Mouse (Mus musculus) midbrain, embryonic 16.5 days (tissue): ENCODE results near the gene Birc3. TPM values are rescaled to one million over a fixed set of nuclear protein-coding genes. Genes with fewer than 3 reads are reported as not detected.

Experiments used
- ATAC-seq: fragments of 200-750 bp; cut with Nextera tagmentation; 2 replicates; pipeline ENCODE4 v1.8.0; 2017; ENCODE audit warnings: moderate TSS enrichment
- H3K27ac ChIP-seq: fragments of 300-500 bp; sonication (generic); 2 replicates; pipeline ENCODE4 v1.5.1; 2014; ENCODE audit warnings: mild to moderate bottlenecking, low read length, mixed read lengths
- H3K27me3 ChIP-seq: fragments of 300-500 bp; sonication (generic); 2 replicates; pipeline ENCODE4 v1.6.1; 2014; ENCODE audit warnings: low read depth, low read length, mixed read lengths; ENCODE audit not compliant: control insufficient read depth, insufficient read depth
- H3K36me3 ChIP-seq: fragments of 300-500 bp; sonication (generic); 2 replicates; pipeline ENCODE4 v1.6.1; 2014; ENCODE audit warnings: mild to moderate bottlenecking, low read length, moderate library complexity, mixed read lengths; ENCODE audit not compliant: control insufficient read depth, insufficient read depth
- H3K4me1 ChIP-seq: fragments of 300-500 bp; sonication (generic); 2 replicates; pipeline ENCODE4 v1.6.1; 2014; ENCODE audit warnings: mild to moderate bottlenecking, low read length, mixed read lengths; ENCODE audit not compliant: control insufficient read depth, insufficient read depth
- H3K4me2 ChIP-seq: fragments of 300-500 bp; sonication (generic); 2 replicates; pipeline ENCODE4 v1.6.1; 2014; ENCODE audit warnings: mild to moderate bottlenecking, low read length, mixed read lengths
- H3K4me3 ChIP-seq: fragments of 300-500 bp; sonication (generic); 2 replicates; pipeline ENCODE4 v1.5.1; 2014; ENCODE audit warnings: low read depth, mild to moderate bottlenecking, low read length, moderate library complexity, mixed read lengths
- H3K9ac ChIP-seq: fragments of 300-500 bp; sonication (generic); 2 replicates; pipeline ENCODE4 v1.6.1; 2014; ENCODE audit warnings: low read depth, low read length, mixed read lengths
- H3K9me3 ChIP-seq: fragments of 300-500 bp; sonication (generic); replicated peaks from 2 replicates; pipeline ENCODE4 v1.6.1; 2014; ENCODE audit warnings: mild to moderate bottlenecking, low read length, mixed read lengths; ENCODE audit not compliant: control insufficient read depth, poor library complexity, severe bottlenecking
- WGBS: fragments of 180-500 bp; shearing (Covaris S2); extraction: QIAGEN DNeasy Blood & Tissue Kit; methylation state at CpG from one replicate; pipeline ENCODE4 v1.1.7; 2014; 5-methylcytosine and 5-hydroxymethylcytosine counted together
- polyA plus RNA-seq: library from polyadenylated mRNA; unstranded; fragments of >200 nt; fragmentation: Nextera tagmentation; extraction: Ambion mirVana; gene quantifications from 2 replicates; pipeline ENCODE4 v1.2.1, GENCODE M21; 2015

Gene Birc3
- 1.5 and 1.8 TPM in 2 replicates for polyA plus RNA-seq

- no peaks in the 10 kb centered on the region; the same call in 1 of the 2 replicates for H3K27me3 ChIP-seq
- no peaks in the 10 kb centered on the region for H3K9me3 ChIP-seq
- no peaks in the 10 kb centered on the region for H3K36me3 ChIP-seq
- peak within 1 kb of the TSS; percentile 60; the same call in 1 of the 2 replicates for H3K9ac ChIP-seq
- 10% methylated on average over 26 of the region's 26 CpGs for whole genome bisulfite sequencing
- ATAC-seq: peak; percentile 75
- H3K4me3 ChIP-seq: peak within 1 kb of the TSS; percentile 50
- H3K4me1 ChIP-seq: peaks cover 8% of the 10 kb centered on the region
- no peak within 1 kb of the TSS for H3K27ac ChIP-seq
- peak within 1 kb of the TSS; percentile 92 for H3K4me2 ChIP-seq
Measured at GRCm38 (mm10) chr9:7872775-7873439, at the start of gene Birc3. Gene Birc3 (minus strand): TSS chr9:7873186.

- H3K9ac ChIP-seq: no peak overlapping the region
- 51% methylated on average over 8 of the region's 8 CpGs for WGBS
- ATAC-seq: peak; percentile 74
- H3K27me3 ChIP-seq: no peaks in the 10 kb centered on the region
- no peaks in the 10 kb centered on the region for H3K36me3 ChIP-seq
- H3K9me3 ChIP-seq: no peaks in the 10 kb centered on the region
- H3K4me3 ChIP-seq: peak overlapping the region; percentile 25; the same call in 1 of the 2 replicates
- H3K27ac ChIP-seq: 0 out of 2 replicates have a peak overlapping the region, but pooled peaks have one; percentile 29
- peak overlapping the region; percentile 54 for H3K4me2 ChIP-seq
- H3K4me1 ChIP-seq: peaks cover 4% of the 10 kb centered on the region; the same call in 1 of the 2 replicates
Measured at GRCm38 (mm10) chr9:7914925-7915324, 41.9 kb upstream of the Birc3 start.

- 1% methylated on average over 11 of the region's 11 CpGs for WGBS
- Histone ChIP-seq H3K27me3 (no peaks in the 10 kb centered on the region), H3K9me3 (no peaks in the 10 kb centered on the region), H3K36me3 (no peaks in the 10 kb centered on the region), H3K4me2 (peak overlapping the region; percentile 54), H3K4me1 (peaks cover 4% of the 10 kb centered on the region; the same call in 1 of the 2 replicates), H3K9ac (0 out of 2 replicates have a peak overlapping the region, but pooled peaks have one; percentile 5), H3K27ac (peak overlapping the region; percentile 29; the same call in 1 of the 2 replicates), H3K4me3 (peak overlapping the region; percentile 25)
- ATAC-seq: peak; percentile 97
Measured at GRCm38 (mm10) chr9:7914487-7914886, 41.5 kb upstream of the Birc3 start.

GRCm38 (mm10) chr9:7913953-7914352, 41.0 kb upstream of the Birc3 start:
- peak overlapping the region; percentile 8; the same call in 1 of the 2 replicates for H3K27ac ChIP-seq
- ATAC-seq: peak; percentile 78
- peaks cover 4% of the 10 kb centered on the region; the same call in 1 of the 2 replicates for H3K4me1 ChIP-seq
- H3K27me3 ChIP-seq: no peaks in the 10 kb centered on the region
- H3K9ac ChIP-seq: peak overlapping the region; percentile 32; the same call in 1 of the 2 replicates
- peak overlapping the region; percentile 54 for H3K4me2 ChIP-seq
- H3K4me3 ChIP-seq: peak overlapping the region; percentile 25
- H3K36me3 ChIP-seq: no peaks in the 10 kb centered on the region
- H3K9me3 ChIP-seq: no peaks in the 10 kb centered on the region
- 42% methylated on average over 19 of the region's 19 CpGs for WGBS

- 77% methylated on average over 2 of the region's 2 CpGs for WGBS
Measured at GRCm38 (mm10) chr9:7907351-7907985, 34.5 kb upstream of the Birc3 start.

GRCm38 (mm10) chr9:7906564-7906963, 33.6 kb upstream of the Birc3 start:
- WGBS: 95% methylated on average over 1 of the region's 1 CpGs
- H3K36me3 ChIP-seq: no peaks in the 10 kb centered on the region
- H3K4me2 ChIP-seq: no peak overlapping the region
- H3K9me3 ChIP-seq: no peaks in the 10 kb centered on the region
- H3K27me3 ChIP-seq: no peaks in the 10 kb centered on the region
- H3K4me1 ChIP-seq: no peaks in the 10 kb centered on the region
- ATAC-seq: no peak
- H3K9ac ChIP-seq: no peak overlapping the region
- no peak overlapping the region for H3K4me3 ChIP-seq
- H3K27ac ChIP-seq: no peak overlapping the region

More at GRCm38 (mm10) chr9:7907351-7907985, 34.5 kb upstream of the Birc3 start:
- Histone ChIP-seq H3K9ac (no peak overlapping the region), H3K36me3 (no peaks in the 10 kb centered on the region), H3K9me3 (no peaks in the 10 kb centered on the region), H3K27me3 (no peaks in the 10 kb centered on the region), H3K4me3 (no peak overlapping the region), H3K4me2 (no peak overlapping the region), H3K27ac (no peak overlapping the region), H3K4me1 (no peaks in the 10 kb centered on the region)
- no peak for ATAC-seq

- Histone ChIP-seq H3K4me3 (no peak overlapping the region), H3K36me3 (no peaks in the 10 kb centered on the region), H3K9ac (no peak overlapping the region), H3K27me3 (no peaks in the 10 kb centered on the region), H3K27ac (no peak overlapping the region), H3K4me2 (no peak overlapping the region), H3K4me1 (no peaks in the 10 kb centered on the region), H3K9me3 (no peaks in the 10 kb centered on the region)
- ATAC-seq: no peak
- 73% methylated on average over 5 of the region's 5 CpGs for WGBS
Measured at GRCm38 (mm10) chr9:7903825-7904224, 30.8 kb upstream of the Birc3 start.

GRCm38 (mm10) chr9:7903262-7903661, 30.3 kb upstream of the Birc3 start:
- ATAC-seq: no peak
- no peak overlapping the region for H3K27ac ChIP-seq
- WGBS: 90% methylated on average over 2 of the region's 2 CpGs
- H3K4me3 ChIP-seq: no peak overlapping the region
- no peaks in the 10 kb centered on the region for H3K4me1 ChIP-seq
- H3K9ac ChIP-seq: no peak overlapping the region
- H3K36me3 ChIP-seq: no peaks in the 10 kb centered on the region
- H3K27me3 ChIP-seq: no peaks in the 10 kb centered on the region
- H3K9me3 ChIP-seq: no peaks in the 10 kb centered on the region
- no peak overlapping the region for H3K4me2 ChIP-seq

GRCm38 (mm10) chr9:7902311-7902710, 29.3 kb upstream of the Birc3 start:
- no peaks in the 10 kb centered on the region for H3K36me3 ChIP-seq
- no peaks in the 10 kb centered on the region for H3K4me1 ChIP-seq
- no peak for ATAC-seq
- no peak overlapping the region for H3K27ac ChIP-seq
- H3K9ac ChIP-seq: no peak overlapping the region
- no peak overlapping the region for H3K4me3 ChIP-seq
- no peaks in the 10 kb centered on the region for H3K27me3 ChIP-seq
- H3K9me3 ChIP-seq: no peaks in the 10 kb centered on the region
- WGBS: 40% methylated on average over 7 of the region's 7 CpGs
- no peak overlapping the region for H3K4me2 ChIP-seq
